Mouse (Mus musculus) kidney, embryonic 14.5 days (tissue): ENCODE measurements around the gene Dnajb7. TPM values are rescaled to one million over a fixed set of nuclear protein-coding genes. Genes with fewer than 3 reads are reported as not detected.

ENCODE experiments used
- ATAC-seq: fragments of 200-750 bp; cut with Nextera tagmentation; 2 replicates; pipeline ENCODE4 v1.8.0; 2017; ENCODE audit warnings: moderate number of reproducible peaks, mild to moderate bottlenecking, moderate TSS enrichment, moderate library complexity; ENCODE audit not compliant: low FRiP score, low TSS enrichment
- H3K27ac ChIP-seq: fragments of 300-500 bp; sonication (generic); 2 replicates; pipeline ENCODE4 v1.5.1; 2014; ENCODE audit warnings: low read depth, mild to moderate bottlenecking, low read length, moderate library complexity, mixed read lengths
- H3K27me3 ChIP-seq: fragments of 300-500 bp; sonication (generic); 2 replicates; pipeline ENCODE4 v1.6.1; 2014; ENCODE audit warnings: mild to moderate bottlenecking, low read length; ENCODE audit not compliant: control insufficient read depth, insufficient read depth
- H3K36me3 ChIP-seq: fragments of 300-500 bp; sonication (generic); 2 replicates; pipeline ENCODE4 v1.6.1; 2014; ENCODE audit warnings: low read length, mixed read lengths; ENCODE audit not compliant: control insufficient read depth, insufficient read depth
- H3K4me1 ChIP-seq: fragments of 300-500 bp; sonication (generic); 2 replicates; pipeline ENCODE4 v1.6.1; 2014; ENCODE audit warnings: low read length, mixed read lengths; ENCODE audit not compliant: control insufficient read depth, insufficient read depth
- H3K4me2 ChIP-seq: fragments of 300-500 bp; sonication (generic); replicated peaks from 2 replicates; pipeline ENCODE4 v1.6.1; 2014; ENCODE audit warnings: low read depth, mild to moderate bottlenecking, low read length
- H3K4me3 ChIP-seq: fragments of 300-500 bp; sonication (generic); 2 replicates; pipeline ENCODE4 v1.5.1; 2014; ENCODE audit warnings: mild to moderate bottlenecking, low read length
- H3K9ac ChIP-seq: fragments of 300-500 bp; sonication (generic); 2 replicates; pipeline ENCODE4 v1.6.1; 2014; ENCODE audit warnings: low read depth, mild to moderate bottlenecking, low read length, moderate library complexity
- H3K9me3 ChIP-seq: fragments of 300-500 bp; sonication (generic); 2 replicates; pipeline ENCODE4 v1.6.1; 2016; ENCODE audit warnings: low read length; ENCODE audit not compliant: control insufficient read depth
- WGBS: fragments of 180-500 bp; shearing (Covaris S2); extraction: QIAGEN DNeasy Blood & Tissue Kit; methylation state at CpG from one replicate; pipeline ENCODE4 v1.1.7; 2014; 5-methylcytosine and 5-hydroxymethylcytosine counted together
- polyA plus RNA-seq: library from polyadenylated mRNA; unstranded; fragments of >200 nt; fragmentation: Nextera tagmentation; extraction: Ambion mirVana; gene quantifications from 2 replicates; pipeline ENCODE4 v1.2.1, GENCODE M21; 2014

Gene Dnajb7
- polyA plus RNA-seq: 1.3 and 1.5 TPM in 2 replicates

DNA sequence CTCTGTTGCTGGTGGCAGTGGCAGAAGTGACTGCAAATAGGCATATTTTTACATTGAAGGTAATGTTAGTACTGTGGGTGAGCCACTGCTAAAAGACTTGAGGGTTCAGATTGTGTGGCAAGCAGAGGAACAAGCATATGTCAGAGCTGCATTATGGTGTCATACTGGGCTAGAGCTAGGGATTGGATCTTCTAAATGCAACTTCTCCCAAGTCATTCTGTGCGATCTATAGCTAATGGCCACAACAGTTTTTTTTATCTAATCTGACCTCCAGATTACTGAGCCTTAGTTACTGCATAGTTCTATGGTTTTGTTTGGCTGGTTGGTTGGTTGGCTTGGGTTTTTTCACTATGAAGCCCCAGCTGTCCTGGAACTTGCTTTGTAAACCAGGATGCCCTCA lies at the start of gene Dnajb7:
Gene Dnajb7, minus strand, starts transcription at position 101 of the 400 bp plus-strand sequence.
- 100% methylated on average over 1 of the region's 1 CpGs for WGBS
- Histone ChIP-seq H3K4me2 (no peak within 1 kb of the TSS), H3K4me3 (no peak within 1 kb of the TSS), H3K4me1 (no peaks in the 10 kb centered on the region), H3K9ac (no peak within 1 kb of the TSS), H3K27me3 (no peaks in the 10 kb centered on the region), H3K27ac (no peak within 1 kb of the TSS), H3K9me3 (no peaks in the 10 kb centered on the region), H3K36me3 (no peaks in the 10 kb centered on the region)
- ATAC-seq: no peak

GRCm38 (mm10) chr15:81448463-81448862 lies 40.4 kb upstream of the Dnajb7 start:
- H3K4me1 ChIP-seq: no peaks in the 10 kb centered on the region
- no peak overlapping the region for H3K9ac ChIP-seq
- WGBS: 49% methylated on average over 3 of the region's 3 CpGs
- no peak overlapping the region for H3K4me3 ChIP-seq
- H3K36me3 ChIP-seq: peaks cover 19% of the 10 kb centered on the region
- ATAC-seq: no peak
- H3K9me3 ChIP-seq: no peaks in the 10 kb centered on the region
- no peak overlapping the region for H3K4me2 ChIP-seq
- no peaks in the 10 kb centered on the region for H3K27me3 ChIP-seq
- H3K27ac ChIP-seq: no peak overlapping the region

DNA sequence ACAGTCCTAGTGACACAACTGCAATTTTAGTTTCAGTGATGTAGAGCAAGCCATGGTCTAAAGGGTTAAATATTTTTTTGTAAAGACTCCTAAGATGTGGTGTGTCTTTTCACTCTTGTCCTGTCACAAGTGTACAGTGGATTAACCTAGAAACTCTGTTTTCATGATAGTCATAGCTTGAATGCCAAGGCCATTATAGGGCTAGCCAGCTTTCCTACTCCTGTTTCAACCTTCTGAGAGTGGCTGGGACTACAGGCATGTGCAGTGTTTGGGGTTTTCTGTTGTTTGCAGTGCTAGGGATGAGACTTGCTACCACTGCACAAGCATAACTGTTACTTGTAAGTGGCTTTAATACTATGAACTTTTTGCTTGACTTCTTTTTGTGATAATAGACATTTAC lies 31.1 kb upstream of the Dnajb7 start:
- ATAC-seq: no peak
- Histone ChIP-seq H3K36me3 (peaks cover 18% of the 10 kb centered on the region; the same call in 1 of the 2 replicates), H3K4me2 (no peak overlapping the region), H3K27ac (no peak overlapping the region), H3K4me3 (no peak overlapping the region), H3K4me1 (no peaks in the 10 kb centered on the region), H3K27me3 (no peaks in the 10 kb centered on the region), H3K9me3 (no peaks in the 10 kb centered on the region), H3K9ac (no peak overlapping the region)

GRCm38 (mm10) chr15:81438345-81438744 lies 30.2 kb upstream of the Dnajb7 start:
- no peak overlapping the region for H3K27ac ChIP-seq
- H3K36me3 ChIP-seq: peaks cover 18% of the 10 kb centered on the region; the same call in 1 of the 2 replicates
- no peak overlapping the region for H3K4me2 ChIP-seq
- no peak overlapping the region for H3K9ac ChIP-seq
- WGBS: 97% methylated on average over 1 of the region's 1 CpGs
- no peaks in the 10 kb centered on the region for H3K9me3 ChIP-seq
- no peaks in the 10 kb centered on the region for H3K27me3 ChIP-seq
- no peak overlapping the region for H3K4me3 ChIP-seq
- ATAC-seq: no peak
- no peaks in the 10 kb centered on the region for H3K4me1 ChIP-seq

GRCm38 (mm10) chr15:81431195-81431594 lies 23.1 kb upstream of the Dnajb7 start:
- H3K9me3 ChIP-seq: no peaks in the 10 kb centered on the region
- H3K4me1 ChIP-seq: no peaks in the 10 kb centered on the region
- 53% methylated on average over 1 of the region's 1 CpGs for WGBS
- H3K4me2 ChIP-seq: no peak overlapping the region
- H3K9ac ChIP-seq: no peak overlapping the region
- ATAC-seq: no peak
- H3K36me3 ChIP-seq: peaks cover 26% of the 10 kb centered on the region
- H3K27ac ChIP-seq: no peak overlapping the region
- no peaks in the 10 kb centered on the region for H3K27me3 ChIP-seq
- no peak overlapping the region for H3K4me3 ChIP-seq

DNA sequence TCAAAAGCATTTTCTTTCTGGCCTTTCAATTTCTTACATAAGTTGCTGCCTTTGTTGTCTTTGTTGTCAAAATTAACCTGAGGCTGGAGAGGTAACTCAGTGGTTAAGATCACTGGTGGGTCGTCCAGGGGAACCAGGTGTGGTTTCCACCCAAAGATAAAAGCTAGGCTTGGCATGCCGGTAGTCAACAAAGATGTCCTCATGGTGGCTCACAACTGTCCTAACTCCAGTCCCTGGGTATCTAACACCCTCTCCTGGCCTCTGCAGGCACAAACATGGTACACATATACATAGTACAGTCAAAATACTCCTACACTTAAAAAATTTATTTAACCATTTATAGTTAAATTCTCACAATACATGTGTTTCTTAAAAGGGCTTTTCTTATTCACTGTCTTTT lies 19.8 kb upstream of the Dnajb7 start:
- Histone ChIP-seq H3K4me1 (no peaks in the 10 kb centered on the region), H3K27me3 (no peaks in the 10 kb centered on the region)
- WGBS: 93% methylated on average over 2 of the region's 2 CpGs

GRCm38 (mm10) chr15:81425311-81425710 lies 17.2 kb upstream of the Dnajb7 start:
- Histone ChIP-seq H3K36me3 (peaks cover 13% of the 10 kb centered on the region), H3K27ac (no peak overlapping the region), H3K27me3 (no peaks in the 10 kb centered on the region), H3K4me1 (no peaks in the 10 kb centered on the region), H3K4me2 (no peak overlapping the region), H3K4me3 (no peak overlapping the region), H3K9me3 (no peaks in the 10 kb centered on the region), H3K9ac (no peak overlapping the region)
- WGBS: 87% methylated on average over 3 of the region's 3 CpGs
- no peak for ATAC-seq

More for the DNA sequence above, 19.8 kb upstream of the Dnajb7 start:
- Histone ChIP-seq H3K4me3 (no peak overlapping the region), H3K27ac (no peak overlapping the region), H3K36me3 (peaks cover 26% of the 10 kb centered on the region), H3K4me2 (no peak overlapping the region), H3K9ac (no peak overlapping the region), H3K9me3 (no peaks in the 10 kb centered on the region)
- no peak for ATAC-seq

DNA sequence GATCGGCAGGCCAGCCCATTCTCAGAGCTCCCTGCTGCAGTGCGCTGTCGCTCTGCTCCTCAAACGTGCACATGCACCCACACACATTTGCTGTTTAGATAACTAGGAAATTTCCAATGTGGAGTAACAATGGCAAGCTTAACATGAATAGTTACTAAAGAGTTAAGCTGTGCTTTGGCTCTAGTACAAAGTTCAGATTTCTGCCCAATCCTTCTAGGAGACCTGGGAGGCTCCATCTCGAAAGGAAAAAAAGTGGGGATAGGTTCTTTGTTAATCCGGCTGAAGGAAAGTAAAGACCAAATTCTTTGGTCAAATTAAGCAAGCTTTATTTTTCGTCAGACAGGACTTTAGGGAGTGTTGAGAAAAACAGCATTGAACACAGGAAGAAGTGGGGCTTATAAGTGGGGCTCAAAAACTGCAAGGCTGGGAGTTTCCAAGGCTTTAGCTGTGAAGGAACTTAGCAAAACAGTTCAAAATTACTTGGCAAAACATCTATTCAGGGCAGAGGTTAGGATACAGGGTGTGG lies 14.1 kb upstream of the Dnajb7 start:
- no peaks in the 10 kb centered on the region for H3K9me3 ChIP-seq
- H3K36me3 ChIP-seq: peaks cover 1% of the 10 kb centered on the region
- no peaks in the 10 kb centered on the region for H3K27me3 ChIP-seq
- 78% methylated on average over 7 of the region's 7 CpGs for WGBS
- peak overlapping the region; percentile 45; the same call in 1 of the 2 replicates for H3K27ac ChIP-seq
- no peaks in the 10 kb centered on the region for H3K4me1 ChIP-seq
- no peak for ATAC-seq
- no peak overlapping the region for H3K9ac ChIP-seq
- H3K4me3 ChIP-seq: no peak overlapping the region
- H3K4me2 ChIP-seq: no peak overlapping the region

DNA sequence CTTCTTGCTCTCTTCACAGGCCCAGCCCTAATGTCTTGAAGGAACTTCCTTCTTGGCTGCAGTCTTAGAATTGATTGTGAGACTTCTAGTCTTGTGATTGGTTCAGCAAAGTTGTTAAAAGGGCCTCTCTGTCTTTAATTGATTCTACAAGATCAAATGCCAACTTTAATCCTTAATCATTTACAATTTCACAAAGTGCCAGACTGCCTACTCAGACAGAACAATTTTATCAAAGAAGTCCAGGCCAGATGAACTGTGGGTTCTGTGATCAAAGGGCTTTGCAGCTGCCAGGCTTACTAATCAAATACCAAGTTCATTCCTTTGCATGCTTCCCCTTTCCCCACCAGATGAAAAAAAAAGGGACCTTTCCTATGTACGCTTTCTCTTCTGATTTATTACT lies 13.4 kb upstream of the Dnajb7 start:
- 41% methylated on average over 1 of the region's 1 CpGs for WGBS
- no peaks in the 10 kb centered on the region; the same call in 1 of the 2 replicates for H3K36me3 ChIP-seq
- no peak overlapping the region for H3K4me3 ChIP-seq
- 0 out of 2 replicates have a peak, but pooled peaks cover 3% of the 10 kb centered on the region for H3K4me1 ChIP-seq
- ATAC-seq: no peak
- H3K27ac ChIP-seq: no peak overlapping the region
- H3K4me2 ChIP-seq: no peak overlapping the region
- no peak overlapping the region for H3K9ac ChIP-seq
- H3K9me3 ChIP-seq: no peaks in the 10 kb centered on the region
- H3K27me3 ChIP-seq: no peaks in the 10 kb centered on the region
